Mouse (Mus musculus): ENCODE data around the gene Sh2d5.

Sh2d5 gene

DNA sequence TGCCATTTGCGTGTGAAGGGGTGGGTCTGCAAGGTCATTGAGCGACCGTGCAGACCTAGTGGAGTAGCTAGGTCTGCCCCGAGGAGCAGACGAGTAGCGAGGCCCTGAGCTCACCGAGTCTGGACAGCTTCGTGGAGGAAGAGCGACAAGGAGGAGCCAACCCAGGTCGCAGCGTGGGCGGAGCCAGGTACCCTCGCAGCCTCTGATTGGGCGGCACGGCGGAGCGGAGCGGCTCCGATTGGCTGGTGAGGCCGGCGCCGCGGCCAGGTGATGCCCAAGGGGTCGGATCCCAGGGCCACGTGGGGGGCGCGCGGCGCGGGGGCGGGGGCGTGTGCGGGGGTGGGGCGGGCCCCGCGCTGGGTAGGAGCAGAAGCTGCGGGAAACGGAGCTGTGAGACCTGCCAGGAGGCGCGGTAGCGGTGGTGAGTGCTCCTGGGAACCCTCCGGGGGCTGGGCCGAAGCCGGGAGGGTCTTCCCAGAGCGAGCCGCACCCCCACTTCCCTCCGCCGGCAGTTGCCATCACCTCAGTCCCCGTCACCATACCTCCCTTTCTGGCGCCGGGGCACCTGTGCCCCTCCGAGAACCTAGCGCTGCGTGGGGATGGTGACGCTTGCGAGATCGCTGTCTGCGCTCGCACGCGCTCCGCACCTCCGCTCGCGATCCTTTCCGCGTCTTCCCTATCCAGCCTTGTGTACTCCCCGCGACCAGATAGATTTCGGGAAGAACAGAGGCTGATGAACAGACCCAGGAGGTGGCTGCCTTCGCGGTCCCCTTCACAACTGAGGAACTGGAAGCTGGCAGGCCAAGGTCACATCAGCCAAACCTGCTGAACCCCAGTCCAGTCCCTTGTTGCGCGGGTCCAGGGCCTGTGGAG, at the start of gene Sh2d5, which contains the start of gene Kif17:
Sh2d5 (plus strand) TSS at position 316 of the 873 bp plus-strand sequence.
Kif17 (plus strand) TSS at position 348 of the 873 bp plus-strand sequence.
- DNase-seq (ENCODE audit: low spot score) = no peak

DNA sequence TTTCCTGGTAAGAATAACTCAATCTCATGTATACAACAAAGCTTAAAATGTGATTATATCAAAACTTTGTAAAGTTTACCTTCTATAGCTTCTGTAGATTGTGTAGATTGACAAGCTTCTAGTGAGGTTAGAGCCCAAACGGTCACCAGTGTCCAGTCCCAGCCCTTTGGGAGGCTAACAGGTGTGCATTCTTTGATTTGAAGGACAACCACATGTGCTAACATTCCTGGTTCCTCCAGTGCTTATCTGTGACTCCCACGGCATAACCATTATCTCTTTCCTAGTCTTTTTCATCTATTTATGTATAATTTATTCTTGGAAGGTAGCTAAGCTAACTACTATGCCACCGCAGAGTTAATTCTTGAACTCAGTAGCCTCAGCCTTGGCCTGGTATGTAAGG, 49.4 kb upstream of the Sh2d5 start:
- DNase-seq (ENCODE audit: low spot score) = no peak

DNA sequence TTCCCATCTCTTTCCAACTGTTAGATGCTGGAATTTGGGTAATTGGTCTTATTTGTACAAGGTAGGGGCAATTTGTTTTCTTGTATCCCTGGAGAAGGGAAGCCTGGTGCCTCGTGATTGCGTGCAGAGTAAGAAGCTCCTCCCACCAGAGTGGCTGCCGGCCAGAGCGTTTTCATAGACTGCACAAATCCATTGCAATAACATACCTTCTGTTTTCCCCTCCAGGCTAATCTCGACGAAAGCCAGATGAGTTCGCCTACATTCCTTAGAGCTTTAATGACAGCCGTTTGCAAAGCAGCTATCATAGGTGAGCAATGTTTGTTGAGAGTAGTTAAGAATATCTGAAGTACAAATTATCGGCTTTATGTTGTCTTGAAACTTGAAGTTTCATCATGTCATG, 48.5 kb upstream of the Sh2d5 start:
- DNase-seq (ENCODE audit: low spot score) = no peak

DNA sequence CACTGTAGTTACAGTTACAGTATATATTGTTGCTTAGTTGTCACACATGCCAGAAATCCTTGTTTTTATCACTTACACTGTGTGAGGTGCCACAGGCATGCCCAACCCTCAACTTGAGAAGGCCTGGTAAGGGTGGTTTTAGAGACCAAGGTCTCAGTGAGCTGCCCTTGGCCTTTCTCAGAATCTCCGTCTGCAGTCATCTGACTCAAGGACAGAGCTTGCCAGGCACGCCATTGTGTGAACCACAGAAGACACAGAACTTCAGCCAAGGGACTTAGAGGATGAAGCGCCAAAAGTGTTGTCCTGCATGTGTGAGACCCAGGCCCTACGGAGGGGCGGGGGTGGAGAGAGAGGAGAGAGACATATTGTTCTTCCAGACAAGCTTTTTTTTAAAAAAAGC, 40.1 kb upstream of the Sh2d5 start:
- DNase-seq (ENCODE audit: low spot score) = no peak

GRCm38 (mm10) chr4:138213861-138214260, 36.3 kb upstream of the Sh2d5 start:
- no peak for DNase-seq (ENCODE audit: low spot score)

DNA sequence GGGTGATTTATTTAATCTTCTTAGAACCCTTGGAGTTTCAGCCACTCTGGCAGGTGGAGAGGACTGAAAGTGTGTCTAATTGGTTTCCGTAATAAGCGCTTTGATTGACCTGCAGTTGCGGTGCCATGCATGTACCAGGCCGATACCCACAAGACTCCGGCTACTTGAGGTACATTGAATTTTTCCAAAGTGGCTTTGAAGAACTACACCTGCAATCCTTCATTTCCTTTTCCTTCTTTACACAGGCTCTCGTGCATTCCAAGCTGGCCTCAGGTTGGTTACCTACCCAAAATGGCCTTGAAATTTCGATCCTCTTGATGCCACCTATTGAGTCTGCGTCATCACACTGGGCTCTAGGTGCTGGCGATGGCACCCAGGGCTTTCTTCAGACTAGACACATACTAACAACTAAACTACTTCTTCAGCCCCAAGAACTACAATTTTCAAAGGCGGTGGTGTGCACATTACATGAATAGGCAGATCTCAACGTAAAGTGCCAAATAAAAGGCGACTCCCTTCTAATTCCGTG, 34.5 kb upstream of the Sh2d5 start:
- DNase-seq (ENCODE audit: low spot score) = no peak

- peak; percentile 63 for DNase-seq (ENCODE audit: low spot score)
Observed at GRCm38 (mm10) chr4:138216200-138216890, 33.9 kb upstream of the Sh2d5 start, which contains the start of gene Hp1bp3. TSS of gene Hp1bp3 (plus strand) at chr4:138216296.

DNA sequence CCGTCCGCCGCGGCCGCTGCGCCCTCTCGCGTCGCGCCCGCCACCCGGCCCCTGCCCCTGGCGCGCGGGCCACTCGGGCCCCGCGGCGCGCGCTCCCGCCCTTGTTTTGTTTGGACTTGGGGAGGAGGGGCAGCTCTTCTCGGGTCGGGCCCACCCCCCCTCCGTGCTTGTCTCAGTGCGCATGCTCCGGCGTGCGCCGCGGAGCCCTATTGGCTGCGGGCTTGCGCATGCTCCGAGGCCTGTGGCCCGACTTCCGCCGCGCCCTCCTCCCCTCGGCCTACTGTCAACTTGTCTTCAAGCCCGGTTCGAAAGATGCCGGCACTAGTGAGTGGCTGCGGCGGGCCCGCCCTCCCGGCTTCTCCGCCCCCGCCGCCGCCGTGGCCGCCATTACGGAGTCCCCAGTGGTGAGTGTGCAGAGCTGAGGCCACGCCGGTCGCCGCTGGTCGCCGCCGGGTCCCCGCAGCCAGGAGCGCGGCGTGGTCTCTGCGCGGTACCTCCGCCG, 33.3 kb upstream of the Sh2d5 start:
- DNase-seq (ENCODE audit: low spot score) = peak; percentile 90

DNA sequence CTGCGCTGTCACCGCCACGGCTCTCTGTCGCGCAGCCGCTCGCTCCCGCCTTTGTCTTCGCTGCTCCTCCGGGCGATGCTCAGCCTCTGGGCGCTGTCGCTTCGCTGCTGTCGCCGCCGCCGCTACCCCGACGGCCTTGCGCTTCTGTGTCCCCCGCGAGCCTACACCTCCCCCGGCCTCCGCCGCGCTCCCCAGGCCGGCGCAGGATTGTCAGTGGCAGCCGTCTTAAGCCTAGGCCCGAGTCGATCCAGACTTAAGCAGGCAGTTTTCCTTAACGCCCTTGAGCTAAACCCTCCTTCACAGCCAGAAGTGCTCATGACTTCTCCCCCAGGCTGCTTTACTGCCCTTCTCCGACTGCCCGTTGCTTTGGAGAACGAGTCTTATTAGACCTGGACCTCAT, 32.8 kb upstream of the Sh2d5 start:
- DNase-seq (ENCODE audit: low spot score) = no peak

GRCm38 (mm10) chr4:138217951-138218685, 32.1 kb upstream of the Sh2d5 start:
- no peak for DNase-seq (ENCODE audit: low spot score)

- no peak for DNase-seq (ENCODE audit: low spot score)
Observed at GRCm38 (mm10) chr4:138219331-138219730, 30.9 kb upstream of the Sh2d5 start.

DNA sequence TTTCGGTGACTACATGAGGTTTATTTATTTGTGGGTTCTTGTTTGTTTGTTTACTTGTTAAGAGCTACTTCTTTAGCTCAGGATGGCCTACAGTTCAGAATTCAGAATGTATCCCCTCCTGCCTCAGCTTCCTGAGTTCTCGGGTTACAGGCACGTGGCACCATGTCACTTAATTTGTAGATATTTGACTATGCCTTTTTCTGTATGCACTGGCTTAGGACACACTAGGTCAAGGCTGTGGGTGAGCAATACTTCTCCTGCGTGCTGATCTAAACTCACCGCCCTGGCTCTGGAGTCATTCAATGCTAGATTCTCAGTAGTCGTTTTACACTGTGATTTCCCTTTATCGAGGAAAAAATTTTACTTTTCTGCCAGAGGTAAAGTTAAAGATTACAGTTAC, 29.4 kb upstream of the Sh2d5 start:
- no peak for DNase-seq (ENCODE audit: low spot score)

DNA sequence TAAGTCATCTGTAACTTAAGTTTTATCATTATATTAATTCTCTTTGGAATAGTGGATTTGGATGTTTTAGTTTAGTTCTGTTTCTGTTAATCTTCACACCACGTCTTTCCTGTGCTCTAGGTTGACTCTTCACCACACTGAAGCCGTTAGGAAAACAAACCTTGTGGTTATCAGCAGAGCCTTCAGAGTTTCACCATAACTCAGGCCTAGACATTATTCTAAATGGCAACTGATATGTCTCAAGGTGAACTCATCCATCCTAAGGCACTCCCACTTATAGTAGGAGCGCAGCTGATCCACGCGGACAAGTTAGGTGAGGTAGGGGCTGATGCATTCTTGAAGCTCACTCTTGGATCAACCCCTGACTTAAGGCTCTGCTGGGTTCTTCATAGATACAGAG, 28.8 kb upstream of the Sh2d5 start:
- DNase-seq (ENCODE audit: low spot score) = no peak

- no peak for DNase-seq (ENCODE audit: low spot score)
Observed at GRCm38 (mm10) chr4:138222396-138222795, 27.8 kb upstream of the Sh2d5 start.

DNA sequence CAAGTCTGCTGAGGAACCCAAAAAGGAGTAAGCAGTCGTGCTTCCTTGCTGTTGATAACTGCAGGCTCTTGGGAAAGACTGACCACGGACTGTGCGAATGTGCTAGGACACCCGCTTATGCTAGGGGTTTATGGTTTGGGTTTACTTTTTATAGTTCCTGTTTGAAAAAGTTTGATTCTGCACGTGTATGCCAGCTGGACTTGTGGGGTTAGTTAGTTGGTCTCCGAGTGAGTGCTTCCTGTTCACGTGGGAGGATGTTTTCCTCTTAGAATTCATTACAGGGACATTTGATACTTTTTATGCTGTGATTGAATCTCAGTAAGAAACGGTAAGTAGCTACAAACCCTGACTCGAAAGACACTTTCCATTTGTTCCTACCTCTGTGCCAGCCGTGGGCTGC, 26.6 kb upstream of the Sh2d5 start:
- no peak for DNase-seq (ENCODE audit: low spot score)

DNA sequence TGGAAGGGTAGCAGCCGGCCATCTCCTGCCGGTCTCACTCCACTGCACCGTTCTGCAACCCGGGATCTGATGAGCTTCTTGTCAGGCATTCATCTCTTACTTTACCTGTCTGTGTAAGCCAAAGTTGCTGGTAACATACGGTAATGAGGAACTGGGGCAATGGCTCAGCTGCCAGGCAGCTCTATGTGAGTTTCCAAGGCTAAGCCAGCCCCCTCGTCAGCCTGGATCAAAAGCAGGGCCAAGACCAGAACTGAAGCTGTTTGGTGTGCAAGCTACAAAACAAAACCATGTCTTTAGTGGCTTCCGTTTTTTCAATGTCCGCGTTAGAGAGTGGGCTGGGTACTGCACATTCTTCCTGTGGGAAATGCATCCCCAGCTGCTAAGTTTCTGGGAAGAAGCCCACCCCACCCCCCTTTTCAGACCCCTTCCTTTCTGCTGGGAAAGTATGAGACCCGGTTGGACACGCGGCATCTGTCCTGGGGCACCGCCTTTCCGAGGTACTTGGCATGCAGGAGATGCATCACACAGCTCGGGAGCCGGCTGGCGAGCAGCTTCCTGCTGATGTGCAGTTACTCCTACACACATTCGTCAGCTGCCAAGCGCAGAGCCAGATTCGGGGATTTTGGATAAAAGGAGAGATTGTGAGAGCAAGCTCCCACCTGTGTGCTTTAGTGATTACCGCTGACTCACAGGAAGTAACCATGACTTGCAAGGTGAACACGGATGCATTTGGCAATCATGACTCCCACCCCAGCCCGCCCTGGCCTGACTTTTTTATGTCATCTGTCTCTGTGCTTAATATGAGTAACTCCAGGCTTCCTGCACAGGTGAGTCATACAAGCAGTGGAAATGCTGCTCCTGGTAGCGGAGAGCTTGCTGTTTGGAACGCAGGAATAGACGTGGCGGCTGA, 3.2 kb upstream of the Sh2d5 start:
- DNase-seq (ENCODE audit: low spot score) = no peak

DNA sequence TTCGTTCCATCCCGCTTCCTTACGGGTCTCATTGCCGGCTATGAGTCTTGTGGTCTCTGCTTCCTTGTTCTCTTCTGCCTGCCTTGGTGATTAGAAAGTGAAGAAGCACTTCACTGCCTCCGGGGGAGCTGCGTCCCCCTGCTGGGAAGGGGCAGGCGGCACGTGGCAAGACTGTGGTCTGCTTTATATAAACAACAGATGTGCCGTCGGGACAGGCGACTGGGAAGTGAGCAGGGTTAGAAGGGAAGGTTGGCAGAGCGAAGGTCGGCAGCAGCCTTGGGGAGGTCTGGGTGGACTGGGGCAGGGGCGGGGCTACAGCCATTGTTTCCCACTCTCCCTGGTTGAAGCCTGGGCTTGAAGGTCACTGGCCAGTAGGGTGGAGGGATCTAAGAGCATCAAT, 1.6 kb downstream of the Sh2d5 start:
- no peak for DNase-seq (ENCODE audit: low spot score)

DNA sequence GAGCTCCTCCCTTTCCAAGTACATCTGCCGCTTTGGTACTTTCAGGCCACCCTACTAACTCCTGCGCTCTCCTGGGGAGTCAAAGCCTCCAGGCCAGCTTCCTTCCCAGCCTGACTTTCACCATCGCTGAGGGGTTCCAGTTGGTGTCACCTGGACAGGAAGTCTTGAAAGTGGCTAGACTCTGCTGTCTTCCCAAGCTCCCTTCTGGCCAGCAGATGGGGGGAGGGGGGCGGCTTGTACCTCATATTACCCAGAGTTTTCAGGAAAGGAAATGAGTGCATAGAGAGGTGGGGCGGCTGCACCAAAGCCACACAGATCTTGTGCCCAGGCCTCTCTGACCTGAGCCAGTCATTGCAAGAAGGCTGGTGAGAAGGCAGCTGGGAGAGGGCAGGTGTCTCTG, 2.0 kb downstream of the Sh2d5 start:
- DNase-seq (ENCODE audit: low spot score) = no peak

GRCm38 (mm10) chr4:138257116-138257687, 7.0 kb downstream of the Sh2d5 start:
- DNase-seq (ENCODE audit: low spot score) = no peak

- no peak for DNase-seq (ENCODE audit: low spot score)
Observed at GRCm38 (mm10) chr4:138258663-138259062, 8.5 kb downstream of the Sh2d5 start.

- DNase-seq (ENCODE audit: low spot score) = no peak
Observed at GRCm38 (mm10) chr4:138259482-138259881, 9.3 kb downstream of the Sh2d5 start.
